Mouse (Mus musculus): ENCODE results near the gene Arhgap11a. TPM values are rescaled to one million over a fixed set of nuclear protein-coding genes. Genes with fewer than 3 reads are reported as not detected.

Gene Arhgap11a
- polyA plus RNA-seq, 1 experiment: 1.2 TPM

- no peak for DNase-seq
- WGBS: 64% methylated on average over 4 of the region's 4 CpGs
- TF ChIP-seq CTCF (IDR thresholded peaks at IDR 0.05; ENCODE audit: insufficient read depth, low read length) (no peak), POLR2A (IDR thresholded peaks at IDR 0.05; ENCODE audit: borderline replicate concordance, extremely low read depth, low read depth, low read length) (no peak)
Observed at GRCm38 (mm10) chr2:113795186-113795585, 53.3 kb downstream of the Arhgap11a start.

GRCm38 (mm10) chr2:113793521-113793920 lies 54.9 kb downstream of the Arhgap11a start:
- DNase-seq: no peak
- WGBS: 87% methylated on average over 3 of the region's 3 CpGs
- H3K4me1 ChIP-seq (ENCODE audit: control insufficient read depth, insufficient read depth, low read length): no peaks in the 10 kb centered on the region
- TF ChIP-seq CTCF (IDR thresholded peaks at IDR 0.05; ENCODE audit: insufficient read depth, low read length): no peak
- H3K4me3 ChIP-seq (replicated peaks; ENCODE audit: extremely low read depth, low read depth, low read length): no peak overlapping the region

More at GRCm38 (mm10) chr2:113795186-113795585, 53.3 kb downstream of the Arhgap11a start:
- Histone ChIP-seq H3K4me3 (replicated peaks; ENCODE audit: extremely low read depth, low read depth, low read length) (no peak overlapping the region), H3K4me1 (ENCODE audit: control insufficient read depth, insufficient read depth, low read length) (no peaks in the 10 kb centered on the region)

- TF ChIP-seq POLR2A (IDR thresholded peaks at IDR 0.05; ENCODE audit: borderline replicate concordance, extremely low read depth, low read depth, low read length): no peak
- no peak for TF ChIP-seq CTCF (IDR thresholded peaks at IDR 0.05; ENCODE audit: insufficient read depth, low read length)
- no peak for DNase-seq
- Histone ChIP-seq H3K4me3 (replicated peaks; ENCODE audit: extremely low read depth, low read depth, low read length) (no peak overlapping the region), H3K4me1 (ENCODE audit: control insufficient read depth, insufficient read depth, low read length) (no peaks in the 10 kb centered on the region)
- 76% methylated on average over 4 of the region's 4 CpGs for WGBS
Observed at GRCm38 (mm10) chr2:113788821-113789387, 59.6 kb downstream of the Arhgap11a start.

GRCm38 (mm10) chr2:113787882-113788281 lies 60.6 kb downstream of the Arhgap11a start:
- Histone ChIP-seq H3K4me3 (replicated peaks; ENCODE audit: extremely low read depth, low read depth, low read length) (no peak overlapping the region), H3K4me1 (ENCODE audit: control insufficient read depth, insufficient read depth, low read length) (no peaks in the 10 kb centered on the region)
- no peak for TF ChIP-seq CTCF (IDR thresholded peaks at IDR 0.05; ENCODE audit: insufficient read depth, low read length)
- TF ChIP-seq POLR2A (IDR thresholded peaks at IDR 0.05; ENCODE audit: borderline replicate concordance, extremely low read depth, low read depth, low read length): no peak
- DNase-seq: no peak
- 75% methylated on average over 4 of the region's 4 CpGs for WGBS

GRCm38 (mm10) chr2:113784851-113785250 lies 63.6 kb downstream of the Arhgap11a start:
- WGBS: 14% methylated on average over 3 of the region's 3 CpGs
- TF ChIP-seq POLR2A (IDR thresholded peaks at IDR 0.05; ENCODE audit: borderline replicate concordance, extremely low read depth, low read depth, low read length) (no peak), CTCF (IDR thresholded peaks at IDR 0.05; ENCODE audit: insufficient read depth, low read length) (no peak)
- no peak overlapping the region for H3K4me3 ChIP-seq (replicated peaks; ENCODE audit: extremely low read depth, low read depth, low read length)
- H3K4me1 ChIP-seq (ENCODE audit: control insufficient read depth, insufficient read depth, low read length): no peaks in the 10 kb centered on the region
- no peak for DNase-seq

- TF ChIP-seq CTCF (IDR thresholded peaks at IDR 0.05; ENCODE audit: insufficient read depth, low read length) (no peak), POLR2A (IDR thresholded peaks at IDR 0.05; ENCODE audit: borderline replicate concordance, extremely low read depth, low read depth, low read length) (no peak)
- Histone ChIP-seq H3K4me3 (replicated peaks; ENCODE audit: extremely low read depth, low read depth, low read length) (no peak overlapping the region), H3K4me1 (ENCODE audit: control insufficient read depth, insufficient read depth, low read length) (no peaks in the 10 kb centered on the region)
- no peak for DNase-seq
- WGBS: 57% methylated on average over 4 of the region's 4 CpGs
Observed at GRCm38 (mm10) chr2:113781521-113781920, 66.9 kb downstream of the Arhgap11a start.

Other genes starting within 250 kb of the Arhgap11a start
- 0.54 and 0.55 TPM in 2 replicates for gene Grem1, start 90.0 kb downstream of the Arhgap11a start, polyA plus RNA-seq (2012; rRNA removed)
- 0.49 and 0.57 TPM in 2 replicates for gene Scg5, start 19.5 kb downstream of the Arhgap11a start, polyA plus RNA-seq (2012; rRNA removed)
- gene Gjd2, start 165.0 kb upstream of the Arhgap11a start, polyA plus RNA-seq (2012; rRNA removed): 0.04 TPM in 1 of 2 replicates, not detected in the other
- 400 and 721 TPM in 2 replicates for gene Actc1, start 204.9 kb upstream of the Arhgap11a start, polyA plus RNA-seq (2012; rRNA removed)

Data from lung, adult 2 months (tissue).